Mouse (Mus musculus) brain, adult 2 months (tissue): Measurements from ENCODE around the gene Gcgr.

Experiments used
- DNase-seq: peaks from one replicate; pipeline ENCODE4 v3.0.0; 2011; ENCODE audit warnings: low read depth, low spot score

Gcgr gene

GRCm38 (mm10) chr11:120530085-120530964 lies at the start of gene Gcgr:
TSS of gene Gcgr (plus strand) at chr11:120530699.
- DNase-seq: no peak

GRCm38 (mm10) chr11:120483448-120483934 lies 47.0 kb upstream of the Gcgr start:
- DNase-seq: no peak

- DNase-seq: peak; percentile 99
Measured at GRCm38 (mm10) chr11:120484265-120484981, 46.1 kb upstream of the Gcgr start, which contains the start of gene Mrpl12. TSS of gene Mrpl12 (plus strand) at chr11:120484613.

- no peak for DNase-seq
Measured at GRCm38 (mm10) chr11:120485251-120485650, 45.2 kb upstream of the Gcgr start.

GRCm38 (mm10) chr11:120488516-120488915 lies 42.0 kb upstream of the Gcgr start:
- no peak for DNase-seq

- peak; percentile 91 for DNase-seq
Measured at GRCm38 (mm10) chr11:120489054-120489761, 41.3 kb upstream of the Gcgr start.

GRCm38 (mm10) chr11:120490291-120491046 lies 40.0 kb upstream of the Gcgr start:
- no peak for DNase-seq

- DNase-seq: peak; percentile 91
Measured at GRCm38 (mm10) chr11:120491317-120492023, 39.0 kb upstream of the Gcgr start, which contains the start of gene Slc25a10. TSS of gene Slc25a10 (plus strand) at chr11:120491840.

- DNase-seq: peak; percentile 58
Measured at GRCm38 (mm10) chr11:120492024-120492877, 38.2 kb upstream of the Gcgr start.

- peak; percentile 22 for DNase-seq
Measured at GRCm38 (mm10) chr11:120492878-120493203, 37.7 kb upstream of the Gcgr start.

- DNase-seq: no peak
Measured at GRCm38 (mm10) chr11:120493351-120493750, 37.1 kb upstream of the Gcgr start.

- no peak for DNase-seq
Measured at GRCm38 (mm10) chr11:120493911-120494310, 36.6 kb upstream of the Gcgr start.

GRCm38 (mm10) chr11:120497436-120497835 lies 33.1 kb upstream of the Gcgr start:
- no peak for DNase-seq

GRCm38 (mm10) chr11:120498226-120498625 lies 32.3 kb upstream of the Gcgr start:
- no peak for DNase-seq

GRCm38 (mm10) chr11:120498891-120499290 lies 31.6 kb upstream of the Gcgr start:
- no peak for DNase-seq

- no peak for DNase-seq
Measured at GRCm38 (mm10) chr11:120499894-120500293, 30.6 kb upstream of the Gcgr start.

- DNase-seq: no peak
Measured at GRCm38 (mm10) chr11:120500357-120500756, 30.1 kb upstream of the Gcgr start.

GRCm38 (mm10) chr11:120501018-120501417 lies 29.5 kb upstream of the Gcgr start:
- DNase-seq: no peak

GRCm38 (mm10) chr11:120501701-120502100 lies 28.8 kb upstream of the Gcgr start:
- no peak for DNase-seq

- DNase-seq: no peak
Measured at GRCm38 (mm10) chr11:120505661-120506060, 24.8 kb upstream of the Gcgr start.
